Mouse (Mus musculus) embryonic facial prominence, embryonic 11.5 days (tissue): ENCODE results near the gene Krt86. TPM values are rescaled to one million over a fixed set of nuclear protein-coding genes. Genes with fewer than 3 reads are reported as not detected.

Experiments used
- polyA plus RNA-seq: library from polyadenylated mRNA; unstranded; fragments of >200 nt; fragmentation: Nextera tagmentation; extraction: Ambion mirVana; gene quantifications from 2 replicates; pipeline ENCODE4 v1.2.1, GENCODE M21; 2014

Gene Krt86
- polyA plus RNA-seq, 1 experiment from 2014 or later = not detected

Other genes starting within 250 kb of the Krt86 start
- 5.6 and 6.0 TPM in 2 replicates for gene Grasp, start 249.3 kb upstream of the Krt86 start, polyA plus RNA-seq
- gene Nr4a1, start 219.2 kb upstream of the Krt86 start, polyA plus RNA-seq = 2.2 and 3.0 TPM in 2 replicates
- 63.8 and 65.8 TPM in 2 replicates for gene Atg101, start 189.2 kb upstream of the Krt86 start, polyA plus RNA-seq
- gene 6030408B16Rik, start 180.3 kb upstream of the Krt86 start, polyA plus RNA-seq = 1.6 and 1.7 TPM in 2 replicates
- gene Krt80, start 103.3 kb upstream of the Krt86 start, polyA plus RNA-seq = 0.31 TPM in 1 of 2 replicates, not detected in the other
- 9.4 and 11.2 TPM in 2 replicates for gene Krt7, start 62.4 kb upstream of the Krt86 start, polyA plus RNA-seq
- 0.27 TPM in 1 of 2 replicates, not detected in the other for gene Krt87, start 34.7 kb upstream of the Krt86 start, polyA plus RNA-seq
- gene Krt88, start 25.7 kb upstream of the Krt86 start, polyA plus RNA-seq = not detected in 2 replicates
- not detected in 2 replicates for gene Krt81, start 9.7 kb upstream of the Krt86 start, polyA plus RNA-seq
- gene Krt83, start 18.0 kb downstream of the Krt86 start, polyA plus RNA-seq = not detected in 2 replicates
- not detected in 2 replicates for gene Gm49425, start 43.8 kb downstream of the Krt86 start, polyA plus RNA-seq
- gene Krt84, start 59.3 kb downstream of the Krt86 start, polyA plus RNA-seq = not detected in 2 replicates
- gene Krt82, start 77.2 kb downstream of the Krt86 start, polyA plus RNA-seq = not detected in 2 replicates
- 0.36 and 0.89 TPM in 2 replicates for gene Krt90, start 89.5 kb downstream of the Krt86 start, polyA plus RNA-seq
- gene Krt75, start 100.4 kb downstream of the Krt86 start, polyA plus RNA-seq = 0.06 and 0.17 TPM in 2 replicates
- not detected in 2 replicates for gene Gm5414, start 154.7 kb downstream of the Krt86 start, polyA plus RNA-seq
- gene Gm5478, start 173.9 kb downstream of the Krt86 start, polyA plus RNA-seq = not detected in 2 replicates
- gene Krt6b, start 206.8 kb downstream of the Krt86 start, polyA plus RNA-seq = not detected in 2 replicates
- gene Krt6a, start 220.8 kb downstream of the Krt86 start, polyA plus RNA-seq = 0.18 and 0.31 TPM in 2 replicates
- 6.6 and 7.3 TPM in 2 replicates for gene Krt5, start 239.4 kb downstream of the Krt86 start, polyA plus RNA-seq